Mouse (Mus musculus): ENCODE results near the gene Vmn2r55.
"Not testable (repeated sequence)": the region's sequence is repeated elsewhere in the genome, so short reads cannot be mapped to it uniquely, and the experiment has no call there.

Vmn2r55 gene

GRCm38 (mm10) chr7:12684903-12685302, at the start of gene Vmn2r55:
Vmn2r55 (minus strand) TSS chr7:12685003.
- DNase-seq (ENCODE audit: low spot score in 2 of 2): not testable (repeated sequence)

- not testable (repeated sequence) for DNase-seq (ENCODE audit: low spot score in 2 of 2)
Observed at GRCm38 (mm10) chr7:12640219-12640618, 44.6 kb downstream of the Vmn2r55 start, which contains the start of gene Vmn2r54. Vmn2r54 (minus strand) TSS chr7:12640319.

GRCm38 (mm10) chr7:12608688-12609087, 76.1 kb downstream of the Vmn2r55 start, which contains the start of gene Vmn2r53:
Vmn2r53 (minus strand) TSS chr7:12608788.
- no peak for DNase-seq (ENCODE audit: low spot score in 2 of 2)

Data from frontal cortex, postnatal 25 days (tissue).